Mouse (Mus musculus) cortical plate, adult 2 months (tissue): ENCODE data around the gene Psma5. TPM values are rescaled to one million over a fixed set of nuclear protein-coding genes. Genes with fewer than 3 reads are reported as not detected.
A peak's percentile ranks its signal among the peaks of the same experiment; 100 is the strongest.

Experiments
- H3K27ac ChIP-seq: fragments of 200-500 bp; 2 replicates; pipeline ENCODE4 v1.5.1; 2012; ENCODE audit warnings: low read length, control low read depth, inconsistent platforms; ENCODE audit not compliant: insufficient read depth
- H3K4me1 ChIP-seq: fragments of 200-500 bp; 2 replicates; pipeline ENCODE4 v1.6.1; 2011; ENCODE audit warnings: low read length; ENCODE audit not compliant: control insufficient read depth, insufficient read depth
- H3K4me3 ChIP-seq: fragments of 200-500 bp; 2 replicates; pipeline ENCODE4 v1.5.1; 2011; ENCODE audit warnings: mild to moderate bottlenecking, low read length, control low read depth; ENCODE audit not compliant: insufficient read depth
- CTCF ChIP-seq: fragments of 200-500 bp; IDR thresholded peaks from 2 replicates; pipeline ENCODE4 v1.5.1; 2011; ENCODE audit warnings: mild to moderate bottlenecking, control low read depth, low read length; ENCODE audit not compliant: insufficient read depth; ENCODE audit errors: extremely low read depth
- POLR2A ChIP-seq: fragments of 200-500 bp; IDR thresholded peaks from 2 replicates; pipeline ENCODE4 v1.6.1; 2011; ENCODE audit warnings: mild to moderate bottlenecking, low read length, control low read depth; ENCODE audit not compliant: insufficient read depth; ENCODE audit errors: extremely low read depth
- polyA plus RNA-seq: library from polyadenylated mRNA; depleted of rRNA; stranded (reverse); fragments of >200 nt; gene quantifications from 2 replicates; pipeline ENCODE4 v1.2.3, GENCODE M21; 2012; rRNA removed

Gene Psma5
- polyA plus RNA-seq, 1 experiment = 121 TPM

- Histone ChIP-seq H3K4me1 (peaks cover 3% of the 10 kb centered on the region; the same call in 1 of the 2 replicates), H3K4me3 (no peak overlapping the region), H3K27ac (no peak overlapping the region)
- TF ChIP-seq CTCF (no peak), POLR2A (no peak)
These were observed 65.4 kb downstream of the Psma5 start for GRCm38 (mm10) chr3:108322136-108322535.

GRCm38 (mm10) chr3:108322962-108323361 lies 66.2 kb downstream of the Psma5 start:
- Histone ChIP-seq H3K4me1 (peaks cover 7% of the 10 kb centered on the region; the same call in 1 of the 2 replicates), H3K4me3 (no peak overlapping the region), H3K27ac (no peak overlapping the region)
- TF ChIP-seq CTCF (no peak), POLR2A (no peak)

- no peak for TF ChIP-seq CTCF
- TF ChIP-seq POLR2A = no peak
- Histone ChIP-seq H3K4me3 (no peak overlapping the region), H3K4me1 (peaks cover 9% of the 10 kb centered on the region), H3K27ac (no peak overlapping the region)
These were observed 68.1 kb downstream of the Psma5 start for GRCm38 (mm10) chr3:108324837-108325236.

GRCm38 (mm10) chr3:108325521-108325920 lies 68.8 kb downstream of the Psma5 start:
- H3K4me3 ChIP-seq = no peak overlapping the region
- TF ChIP-seq POLR2A (no peak), CTCF (no peak)
- H3K27ac ChIP-seq = no peak overlapping the region
- peaks cover 9% of the 10 kb centered on the region for H3K4me1 ChIP-seq

- TF ChIP-seq CTCF = no peak
- no peak for TF ChIP-seq POLR2A
- peaks cover 11% of the 10 kb centered on the region for H3K4me1 ChIP-seq
- H3K27ac ChIP-seq = no peak overlapping the region
- no peak overlapping the region for H3K4me3 ChIP-seq
These were observed 70.5 kb downstream of the Psma5 start for GRCm38 (mm10) chr3:108327275-108327674.

- no peak overlapping the region for H3K4me3 ChIP-seq
- TF ChIP-seq CTCF (no peak), POLR2A (no peak)
- peak overlapping the region; percentile 52; the same call in 1 of the 2 replicates for H3K27ac ChIP-seq
- peaks cover 11% of the 10 kb centered on the region for H3K4me1 ChIP-seq
These were observed 71.2 kb downstream of the Psma5 start for GRCm38 (mm10) chr3:108327916-108328315.

GRCm38 (mm10) chr3:108328441-108328841 lies 71.7 kb downstream of the Psma5 start:
- peaks cover 11% of the 10 kb centered on the region for H3K4me1 ChIP-seq
- TF ChIP-seq POLR2A (no peak), CTCF (0 out of 2 replicates have a peak, but pooled peaks have one; percentile 4)
- 0 out of 2 replicates have a peak overlapping the region, but pooled peaks have one; percentile 52 for H3K27ac ChIP-seq

More at GRCm38 (mm10) chr3:108328441-108328841, 71.7 kb downstream of the Psma5 start:
- H3K4me3 ChIP-seq = no peak overlapping the region

Other genes starting within 250 kb of the Psma5 start
- gene Gstm1, start 239.0 kb upstream of the Psma5 start, polyA plus RNA-seq = 426 and 510 TPM in 2 replicates
- gene Gstm4, start 212.0 kb upstream of the Psma5 start, polyA plus RNA-seq = 16.1 and 16.8 TPM in 2 replicates
- 76.3 and 76.8 TPM in 2 replicates for gene Ampd2, start 170.3 kb upstream of the Psma5 start, polyA plus RNA-seq
- 0.15 TPM in 1 of 2 replicates, not detected in the other for gene Gnat2, start 164.1 kb upstream of the Psma5 start, polyA plus RNA-seq
- gene Gnai3, start 110.8 kb upstream of the Psma5 start, polyA plus RNA-seq = 24.9 and 27.0 TPM in 2 replicates
- 12.3 and 13.2 TPM in 2 replicates for gene Gpr61, start 102.0 kb upstream of the Psma5 start, polyA plus RNA-seq
- gene Amigo1, start 70.6 kb upstream of the Psma5 start, polyA plus RNA-seq = 43.7 and 49.2 TPM in 2 replicates
- gene Cyb561d1, start 55.7 kb upstream of the Psma5 start, polyA plus RNA-seq = 15.0 and 16.9 TPM in 2 replicates
- 36.5 and 43.0 TPM in 2 replicates for gene Atxn7l2, start 46.0 kb upstream of the Psma5 start, polyA plus RNA-seq
- gene Sypl2, start 30.3 kb upstream of the Psma5 start, polyA plus RNA-seq = 2.1 and 2.7 TPM in 2 replicates
- gene Sort1, start 27.2 kb downstream of the Psma5 start, polyA plus RNA-seq = 197 and 198 TPM in 2 replicates
- 0.08 TPM in 1 of 2 replicates, not detected in the other for gene Mybphl, start 108.0 kb downstream of the Psma5 start, polyA plus RNA-seq
- gene Psrc1, start 126.9 kb downstream of the Psma5 start, polyA plus RNA-seq = 29.9 and 35.5 TPM in 2 replicates
- 60.0 and 61.5 TPM in 2 replicates for gene Celsr2, start 158.6 kb downstream of the Psma5 start, polyA plus RNA-seq
- 188 and 204 TPM in 2 replicates for gene Sars, start 188.3 kb downstream of the Psma5 start, polyA plus RNA-seq